Mouse (Mus musculus): Measurements from ENCODE around the gene Dpp9.

Dpp9 gene

GRCm38 (mm10) chr17:56139858-56140595 is 78.7 kb downstream of the Dpp9 start, which contains the start of gene Sema6b:
Sema6b (minus strand) TSS chr17:56140343.
- DNase-seq (ENCODE audit: low spot score in 2 of 2), result peak in 1 of 2 experiments; percentile 79

- no peak for DNase-seq (ENCODE audit: low spot score in 2 of 2)
These were observed 79.3 kb downstream of the Dpp9 start for GRCm38 (mm10) chr17:56139355-56139754.

- no peak for DNase-seq (ENCODE audit: low spot score in 2 of 2)
These were observed 80.7 kb downstream of the Dpp9 start for GRCm38 (mm10) chr17:56137839-56138613.

Measured in frontal cortex, postnatal 10 days (tissue).